Mouse (Mus musculus): ENCODE results near the gene Eme1. TPM values are rescaled to one million over a fixed set of nuclear protein-coding genes. Genes with fewer than 3 reads are reported as not detected.
A peak's percentile ranks its signal among the peaks of the same experiment; 100 is the strongest.

Eme1 gene
- 5.9 and 7.6 TPM in 2 replicates for total RNA-seq (2014; rRNA removed; ENCODE audit: low replicate concordance)
- polyA plus RNA-seq (2015; fragmentation: Nextera tagmentation; extraction: Ambion mirVana): 2.4 and 3.4 TPM in 2 replicates

DNA sequence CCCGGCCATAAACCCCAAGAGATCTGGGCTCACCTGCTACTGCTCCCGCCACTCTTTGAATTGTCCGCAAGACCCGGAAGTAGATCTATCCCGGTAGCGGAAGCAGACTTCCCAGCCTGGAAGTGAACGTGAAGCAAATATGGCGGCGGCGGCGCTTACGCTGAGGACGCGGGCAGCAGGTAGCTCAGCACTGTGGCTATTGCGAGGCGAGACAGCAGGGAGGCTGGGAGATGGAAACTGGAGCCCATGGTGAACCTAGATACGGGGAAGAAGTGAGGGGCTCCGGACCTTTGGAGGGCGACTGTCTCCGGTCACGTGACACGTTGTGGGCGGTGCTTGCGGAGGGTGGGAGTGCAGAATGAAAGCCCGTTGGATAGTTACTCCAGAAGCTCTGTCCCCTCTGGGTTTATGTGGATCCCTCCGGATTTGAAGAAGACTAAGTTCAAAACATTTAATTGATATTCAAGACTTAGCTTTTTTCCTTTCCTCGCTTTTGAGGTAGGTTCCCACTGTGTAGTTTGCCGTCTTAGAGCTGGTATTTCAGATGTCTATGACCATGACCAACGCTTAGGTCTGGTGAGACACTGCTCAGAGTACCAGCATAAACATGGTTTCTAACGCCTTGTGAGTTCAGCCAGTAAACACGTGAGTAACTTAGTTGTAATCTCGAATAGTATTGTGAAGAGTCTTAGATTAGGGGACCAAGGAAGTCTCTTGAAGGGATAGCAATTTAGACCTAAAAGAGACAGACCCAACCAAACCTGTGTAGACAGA, at the start of gene Eme1, which contains the start of gene Mrpl27:
Gene Eme1, minus strand, starts transcription at position 302 of the 774 bp plus-strand sequence.
Gene Mrpl27, plus strand, starts transcription at position 105 of the 774 bp plus-strand sequence.
- H3K4me3 ChIP-seq (ENCODE audit: low read depth, low read length): peak within 1 kb of the TSS; percentile 77
- H3K4me2 ChIP-seq (ENCODE audit: low read depth, low read length): peak within 1 kb of the TSS; percentile 89
- WGBS: under 1% methylated on average over 32 of the region's 32 CpGs
- no peaks in the 10 kb centered on the region for H3K9me3 ChIP-seq (replicated peaks; ENCODE audit: control insufficient read depth, low read length)
- peak within 1 kb of the TSS; percentile 69 for H3K9ac ChIP-seq (replicated peaks; ENCODE audit: low read depth, low read length)
- DNase-seq (ENCODE audit: low spot score): peak; percentile 79
- ATAC-seq (ENCODE audit: insufficient read depth, low read depth): peak; percentile 89
- H3K4me1 ChIP-seq (ENCODE audit: control insufficient read depth, insufficient read depth): peaks cover 14% of the 10 kb centered on the region
- peaks cover 21% of the 10 kb centered on the region for H3K36me3 ChIP-seq (replicated peaks; ENCODE audit: control insufficient read depth, insufficient read depth, low read length)
- H3K27ac ChIP-seq (ENCODE audit: low read depth): peak within 1 kb of the TSS; percentile 93
- no peaks in the 10 kb centered on the region for H3K27me3 ChIP-seq (ENCODE audit: control insufficient read depth, insufficient read depth, low read length)
- TF ChIP-seq CTCF (IDR thresholded peaks at IDR 0.05; ENCODE audit: low read depth): no peak
- TF ChIP-seq EP300 (IDR thresholded peaks at IDR 0.05; ENCODE audit: low read depth): peak; percentile 60; the same call in 1 of the 2 replicates

DNA sequence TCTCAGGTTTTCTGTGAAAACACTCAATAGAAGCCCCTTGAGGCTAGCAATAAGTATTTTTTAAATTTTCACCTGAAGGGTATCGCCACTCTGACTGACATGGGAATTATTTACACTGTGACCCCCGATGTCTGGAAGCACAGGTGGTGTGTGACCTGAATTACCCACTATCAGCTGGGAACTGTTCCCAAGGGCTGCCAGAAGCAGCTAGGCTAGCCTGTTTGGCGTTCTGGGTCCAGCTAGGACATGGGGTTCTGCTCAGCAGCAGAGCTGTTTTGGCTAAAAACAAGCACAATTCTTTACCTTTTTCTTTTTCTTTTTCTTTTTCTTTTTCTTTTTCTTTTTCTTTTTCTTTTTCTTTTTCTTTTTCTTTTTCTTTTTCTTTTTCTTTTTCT, 48.4 kb upstream of the Eme1 start:
- no peak for ATAC-seq (ENCODE audit: insufficient read depth, low read depth)
- Histone ChIP-seq H3K9me3 (replicated peaks; ENCODE audit: control insufficient read depth, low read length) (no peaks in the 10 kb centered on the region), H3K27ac (ENCODE audit: low read depth) (no peak overlapping the region), H3K4me3 (ENCODE audit: low read depth, low read length) (no peak overlapping the region), H3K4me2 (ENCODE audit: low read depth, low read length) (no peak overlapping the region), H3K27me3 (ENCODE audit: control insufficient read depth, insufficient read depth, low read length) (0 out of 2 replicates have a peak, but pooled peaks cover 4% of the 10 kb centered on the region), H3K36me3 (replicated peaks; ENCODE audit: control insufficient read depth, insufficient read depth, low read length) (no peaks in the 10 kb centered on the region), H3K9ac (replicated peaks; ENCODE audit: low read depth, low read length) (no peak overlapping the region), H3K4me1 (ENCODE audit: control insufficient read depth, insufficient read depth) (no peaks in the 10 kb centered on the region; the same call in 1 of the 2 replicates)
- WGBS: 56% methylated on average over 3 of the region's 3 CpGs
- DNase-seq (ENCODE audit: low spot score): no peak
- TF ChIP-seq CTCF (IDR thresholded peaks at IDR 0.05; ENCODE audit: low read depth) (no peak), EP300 (IDR thresholded peaks at IDR 0.05; ENCODE audit: low read depth) (no peak)

DNA sequence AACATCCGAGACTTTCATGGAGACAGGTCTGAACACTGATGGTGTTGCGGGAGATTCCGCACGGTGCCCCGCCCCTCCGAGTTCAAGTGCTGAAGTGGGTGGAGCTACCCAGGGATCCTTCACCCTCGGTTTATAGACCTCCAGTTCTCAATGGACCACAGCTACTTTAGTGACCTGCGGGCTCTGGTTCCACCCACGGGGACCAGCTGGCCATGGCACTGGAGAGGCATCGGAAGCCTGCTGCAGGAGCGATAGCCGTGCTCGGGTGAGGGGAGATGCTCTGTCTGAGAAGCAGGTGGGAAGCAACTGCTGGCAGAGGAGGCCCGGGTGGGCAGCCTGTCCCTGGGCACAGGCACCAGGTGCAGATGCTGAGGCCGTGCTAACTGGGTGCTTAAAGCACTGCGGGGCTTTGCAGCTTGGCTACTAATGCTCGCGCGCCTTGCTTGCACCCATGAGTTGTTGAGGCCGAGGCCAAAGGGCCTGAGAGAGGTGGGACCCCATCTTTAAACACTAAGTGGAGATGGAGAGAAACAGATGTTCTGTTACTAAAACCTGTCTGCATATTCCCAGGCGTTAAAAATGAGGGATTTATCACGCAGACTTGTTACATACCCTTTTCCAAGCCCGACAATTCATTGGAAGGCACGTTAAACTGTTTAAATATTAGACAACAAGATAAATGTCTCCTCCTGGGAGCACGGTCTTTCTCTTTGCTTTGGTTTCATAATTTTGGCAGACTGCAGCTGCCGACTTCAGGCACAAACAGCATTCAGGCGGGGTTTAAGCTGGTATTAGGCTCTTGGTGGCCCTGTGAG, 47.8 kb upstream of the Eme1 start:
- Histone ChIP-seq H3K27me3 (ENCODE audit: control insufficient read depth, insufficient read depth, low read length) (0 out of 2 replicates have a peak, but pooled peaks cover 4% of the 10 kb centered on the region), H3K4me2 (ENCODE audit: low read depth, low read length) (no peak overlapping the region), H3K36me3 (replicated peaks; ENCODE audit: control insufficient read depth, insufficient read depth, low read length) (no peaks in the 10 kb centered on the region), H3K27ac (ENCODE audit: low read depth) (no peak overlapping the region), H3K4me3 (ENCODE audit: low read depth, low read length) (no peak overlapping the region), H3K9ac (replicated peaks; ENCODE audit: low read depth, low read length) (no peak overlapping the region), H3K4me1 (ENCODE audit: control insufficient read depth, insufficient read depth) (no peaks in the 10 kb centered on the region; the same call in 1 of the 2 replicates), H3K9me3 (replicated peaks; ENCODE audit: control insufficient read depth, low read length) (no peaks in the 10 kb centered on the region)
- DNase-seq (ENCODE audit: low spot score) (no peak), ATAC-seq (ENCODE audit: insufficient read depth, low read depth) (no peak)
- WGBS: 69% methylated on average over 27 of the region's 27 CpGs
- TF ChIP-seq EP300 (IDR thresholded peaks at IDR 0.05; ENCODE audit: low read depth): no peak

DNA sequence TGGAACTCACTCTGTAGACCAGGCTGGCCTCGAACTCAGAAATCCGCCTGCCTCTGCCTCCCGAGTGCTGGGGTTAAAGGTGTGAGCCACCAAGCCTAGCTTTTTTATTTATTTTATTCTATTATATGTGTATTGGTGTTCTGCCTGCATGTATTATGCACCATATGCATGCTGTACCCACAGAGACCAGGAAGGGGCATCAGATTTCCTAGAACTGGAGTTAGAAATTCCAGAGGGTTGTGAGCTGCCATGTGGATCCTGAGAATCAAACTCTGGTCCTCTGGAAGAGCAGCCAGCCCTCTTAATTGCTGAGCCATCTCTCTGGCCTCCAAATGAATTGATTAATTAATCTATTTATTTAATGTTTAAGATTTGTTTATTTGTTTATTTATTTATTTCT, 45.6 kb upstream of the Eme1 start:
- no peak overlapping the region for H3K9ac ChIP-seq (replicated peaks; ENCODE audit: low read depth, low read length)
- no peak for TF ChIP-seq CTCF (IDR thresholded peaks at IDR 0.05; ENCODE audit: low read depth)
- no peak for TF ChIP-seq EP300 (IDR thresholded peaks at IDR 0.05; ENCODE audit: low read depth)
- H3K36me3 ChIP-seq (replicated peaks; ENCODE audit: control insufficient read depth, insufficient read depth, low read length): no peaks in the 10 kb centered on the region
- WGBS: 94% methylated on average over 3 of the region's 3 CpGs
- H3K9me3 ChIP-seq (replicated peaks; ENCODE audit: control insufficient read depth, low read length): no peaks in the 10 kb centered on the region
- ATAC-seq (ENCODE audit: insufficient read depth, low read depth) (no peak), DNase-seq (ENCODE audit: low spot score) (no peak)
- no peak overlapping the region for H3K4me3 ChIP-seq (ENCODE audit: low read depth, low read length)
- H3K27me3 ChIP-seq (ENCODE audit: control insufficient read depth, insufficient read depth, low read length): 0 out of 2 replicates have a peak, but pooled peaks cover 4% of the 10 kb centered on the region
- H3K4me2 ChIP-seq (ENCODE audit: low read depth, low read length): no peak overlapping the region
- no peak overlapping the region for H3K27ac ChIP-seq (ENCODE audit: low read depth)
- H3K4me1 ChIP-seq (ENCODE audit: control insufficient read depth, insufficient read depth): no peaks in the 10 kb centered on the region; the same call in 1 of the 2 replicates

DNA sequence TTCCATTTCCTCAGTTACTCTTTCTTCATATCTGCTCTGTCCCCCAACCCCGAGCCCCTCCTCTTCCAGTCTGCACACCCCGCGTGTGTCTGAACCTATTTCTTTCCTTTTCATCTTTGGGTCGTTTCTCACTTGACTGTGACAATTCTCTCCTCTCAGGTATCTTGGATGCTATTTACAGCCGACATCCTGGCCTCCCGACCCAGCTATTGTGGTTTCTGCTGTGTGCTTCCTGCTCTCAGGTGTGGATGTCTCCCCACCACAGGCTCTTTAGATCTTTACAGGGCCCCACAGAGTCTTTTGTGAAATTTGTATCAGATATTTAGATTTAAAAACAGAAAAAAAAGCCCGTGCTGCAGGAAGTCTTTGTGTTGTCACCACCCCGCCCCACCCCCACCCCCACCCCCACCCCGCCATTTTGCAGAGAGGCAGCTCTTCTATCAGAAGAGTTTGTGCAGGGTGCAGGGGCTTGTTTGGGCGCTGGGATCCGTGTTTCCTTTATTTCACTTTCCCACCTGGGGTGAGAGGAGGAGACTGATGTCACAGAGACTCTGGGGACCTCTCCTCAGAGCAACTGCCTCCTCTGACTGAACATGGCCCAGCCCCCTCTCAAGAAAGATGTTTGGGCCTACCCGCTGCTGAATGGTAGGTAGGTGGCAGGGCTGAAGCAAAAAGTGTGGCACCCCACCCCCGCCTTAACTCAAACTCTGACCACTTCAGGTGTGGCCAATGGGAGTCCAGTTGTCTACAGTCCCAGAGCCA, 44.1 kb upstream of the Eme1 start:
- Histone ChIP-seq H3K36me3 (replicated peaks; ENCODE audit: control insufficient read depth, insufficient read depth, low read length) (no peaks in the 10 kb centered on the region), H3K27me3 (ENCODE audit: control insufficient read depth, insufficient read depth, low read length) (no peaks in the 10 kb centered on the region), H3K4me3 (ENCODE audit: low read depth, low read length) (no peak overlapping the region), H3K4me2 (ENCODE audit: low read depth, low read length) (no peak overlapping the region), H3K4me1 (ENCODE audit: control insufficient read depth, insufficient read depth) (no peaks in the 10 kb centered on the region; the same call in 1 of the 2 replicates), H3K9me3 (replicated peaks; ENCODE audit: control insufficient read depth, low read length) (no peaks in the 10 kb centered on the region), H3K27ac (ENCODE audit: low read depth) (no peak overlapping the region), H3K9ac (replicated peaks; ENCODE audit: low read depth, low read length) (no peak overlapping the region)
- DNase-seq (ENCODE audit: low spot score): no peak
- ATAC-seq (ENCODE audit: insufficient read depth, low read depth): no peak
- TF ChIP-seq CTCF (IDR thresholded peaks at IDR 0.05; ENCODE audit: low read depth): no peak
- no peak for TF ChIP-seq EP300 (IDR thresholded peaks at IDR 0.05; ENCODE audit: low read depth)
- WGBS: 43% methylated on average over 13 of the region's 13 CpGs

All from heart, postnatal 0 days (tissue).